Mouse (Mus musculus): ENCODE measurements around the gene Pkmyt1.

Pkmyt1 gene

GRCm38 (mm10) chr17:23725999-23726757, at the start of gene Pkmyt1:
TSS of gene Pkmyt1 (plus strand) at chr17:23726336.
- ATAC-seq (ENCODE audit: low TSS enrichment) = peak; percentile 89

GRCm38 (mm10) chr17:23676473-23677031, 49.6 kb upstream of the Pkmyt1 start:
- ATAC-seq (ENCODE audit: low TSS enrichment) = no peak

GRCm38 (mm10) chr17:23677236-23677679, 48.9 kb upstream of the Pkmyt1 start, which contains the start of gene Tnfrsf12a:
TSS of gene Tnfrsf12a (minus strand) at chr17:23677468.
- ATAC-seq (ENCODE audit: low TSS enrichment) = peak; percentile 38

DNA sequence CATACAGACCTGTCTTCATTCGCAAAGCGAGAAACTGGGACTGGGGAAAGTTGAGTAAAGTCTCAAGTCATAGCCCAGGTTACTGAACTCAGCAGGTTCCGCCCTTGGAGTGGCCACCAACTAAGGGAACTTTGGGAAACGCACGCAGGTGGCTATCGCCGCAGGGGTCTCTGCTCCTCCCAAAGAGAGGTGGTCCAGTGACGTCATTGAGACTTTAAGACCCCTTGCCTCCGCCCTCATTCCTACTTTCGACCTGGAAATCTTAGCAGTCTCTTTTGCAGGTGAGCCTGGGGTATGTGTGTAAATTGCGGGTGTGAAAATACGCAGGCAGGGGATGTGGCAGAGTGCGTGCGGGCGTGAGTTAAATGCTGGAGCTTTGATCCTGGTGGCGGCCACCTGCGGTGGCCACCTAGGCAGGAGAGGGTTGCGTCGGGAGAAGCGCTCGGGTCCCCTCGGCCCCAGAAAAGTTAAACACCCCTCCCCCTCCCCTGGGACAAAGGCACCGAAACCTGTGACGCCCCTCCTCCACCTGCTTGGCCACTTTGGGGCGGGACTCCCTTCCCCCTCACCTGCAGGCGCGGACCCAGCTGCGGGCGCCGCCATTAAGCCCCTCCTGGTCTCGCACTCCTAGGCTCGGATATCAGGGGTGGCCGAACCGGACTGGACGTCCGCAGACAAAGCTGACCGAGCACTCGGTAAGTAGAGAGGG, 46.9 kb upstream of the Pkmyt1 start, which contains the start of gene Cldn6:
TSS of gene Cldn6 (plus strand) at position 123 of the 709 bp plus-strand sequence.
- ATAC-seq (ENCODE audit: low TSS enrichment) = no peak

DNA sequence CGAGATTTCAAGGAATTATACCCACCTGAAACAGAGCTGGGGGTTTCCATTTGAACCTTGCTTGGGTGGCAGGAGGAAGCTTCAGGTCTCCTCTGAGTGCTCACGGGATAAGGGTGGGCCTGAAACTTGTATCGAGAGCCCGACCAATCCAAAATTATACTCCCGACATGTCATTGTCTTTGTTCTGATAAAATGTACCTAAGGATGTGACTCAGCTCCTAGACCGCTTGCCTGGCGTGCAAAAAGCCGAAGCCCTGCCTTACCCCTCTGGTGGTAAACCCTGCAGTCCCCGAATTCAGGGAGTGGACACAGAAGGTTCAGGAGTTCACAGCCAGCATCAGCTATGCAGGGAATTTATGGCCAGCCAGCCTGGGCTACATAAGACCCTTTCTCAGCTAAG, 45.8 kb upstream of the Pkmyt1 start:
- no peak for ATAC-seq (ENCODE audit: low TSS enrichment)

DNA sequence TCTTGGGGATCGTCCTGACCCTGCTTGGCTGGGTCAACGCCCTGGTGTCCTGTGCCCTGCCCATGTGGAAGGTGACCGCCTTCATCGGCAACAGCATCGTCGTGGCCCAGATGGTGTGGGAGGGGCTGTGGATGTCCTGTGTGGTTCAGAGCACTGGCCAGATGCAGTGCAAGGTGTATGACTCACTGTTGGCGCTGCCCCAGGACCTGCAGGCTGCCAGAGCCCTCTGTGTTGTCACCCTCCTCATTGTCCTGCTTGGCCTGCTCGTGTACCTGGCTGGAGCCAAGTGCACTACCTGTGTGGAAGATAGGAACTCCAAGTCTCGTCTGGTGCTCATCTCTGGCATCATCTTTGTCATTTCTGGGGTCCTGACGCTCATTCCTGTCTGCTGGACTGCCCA, 45.0 kb upstream of the Pkmyt1 start:
- ATAC-seq (ENCODE audit: low TSS enrichment) = no peak

DNA sequence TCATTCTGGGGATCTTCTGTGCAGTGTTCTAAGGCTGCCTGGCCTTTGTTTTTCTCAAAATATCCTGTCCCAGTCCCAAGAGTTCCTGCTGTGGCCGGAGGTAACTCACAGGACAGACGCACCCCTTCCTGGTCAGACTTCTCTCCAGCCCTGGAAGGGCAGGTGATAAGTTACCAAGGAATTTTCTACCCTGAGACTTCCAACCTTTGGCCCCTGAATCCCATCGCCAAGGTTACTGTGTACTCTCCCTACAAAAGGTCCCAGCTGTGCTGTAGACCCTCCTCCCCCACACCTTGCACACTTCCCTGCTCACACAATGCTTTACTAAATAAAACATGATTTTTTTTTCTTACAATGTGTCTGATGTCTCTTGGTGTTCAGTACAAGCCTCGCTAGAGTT, 44.0 kb upstream of the Pkmyt1 start:
- ATAC-seq (ENCODE audit: low TSS enrichment) = no peak

DNA sequence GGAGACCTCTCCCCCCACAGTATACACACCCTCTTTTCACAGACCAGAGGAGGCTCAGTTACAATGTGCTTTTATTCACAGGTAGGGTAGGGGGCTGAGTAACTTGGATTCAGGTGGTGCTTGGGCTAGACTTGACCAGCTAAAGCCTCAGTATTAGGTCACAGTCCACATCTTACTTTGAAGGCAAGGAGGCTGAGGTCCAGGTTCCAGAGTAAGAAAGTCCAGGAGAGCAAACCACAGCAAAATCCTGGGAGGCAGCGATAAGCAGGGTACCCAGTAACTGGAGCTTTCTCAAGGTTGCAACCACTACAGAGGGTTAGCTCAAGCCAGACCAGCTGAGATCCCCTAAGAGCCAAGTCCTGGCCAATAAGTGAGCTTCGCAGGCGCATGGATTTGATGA, 43.6 kb upstream of the Pkmyt1 start:
- no peak for ATAC-seq (ENCODE audit: low TSS enrichment)

DNA sequence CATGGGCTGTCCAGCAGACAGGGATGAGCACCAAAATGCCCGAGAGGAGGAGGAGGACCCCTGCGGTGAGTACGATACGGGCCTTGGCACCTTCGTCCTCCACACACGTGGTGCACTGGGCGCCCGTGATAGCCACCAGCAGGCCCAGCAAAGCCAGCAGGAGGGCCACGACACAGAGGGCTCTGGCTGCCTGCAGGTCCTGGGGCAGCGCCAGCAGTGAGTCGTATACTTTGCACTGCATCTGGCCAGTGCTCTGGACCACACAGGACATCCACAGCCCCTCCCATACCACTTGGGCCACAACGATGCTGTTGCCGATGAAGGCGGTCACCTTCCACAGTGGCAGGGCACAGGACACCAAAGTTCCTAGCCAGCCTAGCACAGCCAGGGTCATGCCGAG, 42.9 kb upstream of the Pkmyt1 start:
- no peak for ATAC-seq (ENCODE audit: low TSS enrichment)

- no peak for ATAC-seq (ENCODE audit: low TSS enrichment)
These were observed 42.1 kb upstream of the Pkmyt1 start, which contains the start of gene Cldn9 for GRCm38 (mm10) chr17:23683856-23684672. TSS of gene Cldn9 (minus strand) at chr17:23684026.

DNA sequence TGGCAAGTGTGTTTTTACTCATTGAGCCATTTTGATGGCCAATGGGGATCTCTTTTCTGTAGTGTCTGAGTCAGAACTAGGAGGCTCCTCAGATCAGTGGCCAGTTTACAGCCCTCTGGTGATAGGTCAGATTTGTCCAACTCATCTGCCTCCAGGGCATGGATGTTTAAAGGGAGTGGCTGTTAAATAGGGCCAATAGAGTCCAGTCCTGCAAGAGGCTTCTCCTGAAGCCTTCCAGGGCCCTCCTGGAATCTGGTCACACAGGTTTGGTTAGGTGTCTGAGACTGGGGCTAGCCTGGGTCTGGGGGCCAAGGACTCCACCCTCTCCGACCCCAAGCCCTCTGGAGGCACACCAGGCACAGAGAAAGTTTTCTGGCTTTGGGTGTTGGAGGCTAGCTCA, 31.6 kb upstream of the Pkmyt1 start:
- ATAC-seq (ENCODE audit: low TSS enrichment) = no peak

GRCm38 (mm10) chr17:23695801-23696200, 30.3 kb upstream of the Pkmyt1 start:
- no peak for ATAC-seq (ENCODE audit: low TSS enrichment)

GRCm38 (mm10) chr17:23699131-23700077, 26.7 kb upstream of the Pkmyt1 start:
- peak; percentile 53 for ATAC-seq (ENCODE audit: low TSS enrichment)

DNA sequence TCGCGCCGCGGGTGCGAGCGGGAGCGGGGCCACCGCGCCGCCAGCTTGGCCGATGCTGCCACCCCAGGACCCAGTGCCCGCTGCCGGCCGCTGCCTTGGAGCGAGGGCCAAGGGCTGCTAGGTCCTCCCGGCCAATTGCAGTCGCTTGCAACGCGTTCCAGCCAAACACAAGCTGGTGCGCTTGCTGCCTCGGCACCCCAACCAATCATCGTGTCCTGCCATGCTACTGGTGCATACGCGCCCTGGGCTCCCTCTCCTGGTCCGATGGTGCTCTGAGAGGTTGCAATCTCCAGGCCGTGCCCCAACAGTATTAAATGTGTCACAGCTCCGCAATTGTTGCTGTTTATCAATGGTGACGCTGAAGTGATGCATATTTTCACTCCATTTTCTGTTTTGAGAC, 26.1 kb upstream of the Pkmyt1 start:
- ATAC-seq (ENCODE audit: low TSS enrichment) = peak; percentile 98

GRCm38 (mm10) chr17:23703301-23703700, 22.8 kb upstream of the Pkmyt1 start:
- ATAC-seq (ENCODE audit: low TSS enrichment) = no peak

GRCm38 (mm10) chr17:23704741-23705140, 21.4 kb upstream of the Pkmyt1 start:
- no peak for ATAC-seq (ENCODE audit: low TSS enrichment)

- no peak for ATAC-seq (ENCODE audit: low TSS enrichment)
These were observed 20.5 kb upstream of the Pkmyt1 start for GRCm38 (mm10) chr17:23705525-23706104.

DNA sequence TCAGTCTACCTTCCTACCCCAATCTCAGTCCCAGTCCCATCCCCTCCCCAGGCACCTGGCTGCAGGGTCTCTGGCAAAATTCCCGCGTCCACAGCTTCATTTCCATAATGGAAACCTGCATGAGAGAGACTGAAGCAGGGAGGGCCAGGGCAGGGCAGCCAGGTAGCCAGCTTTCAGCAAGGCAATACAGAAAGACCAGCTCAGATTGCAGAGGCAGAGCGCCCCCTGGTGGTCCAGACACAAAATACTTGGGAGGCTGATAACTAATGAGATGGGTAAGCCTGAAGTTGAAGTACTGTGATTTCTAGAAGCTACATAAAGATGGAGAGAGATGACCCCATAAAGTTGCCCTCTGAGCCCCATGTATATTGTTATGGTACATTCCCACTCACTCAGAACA, 19.9 kb upstream of the Pkmyt1 start:
- ATAC-seq (ENCODE audit: low TSS enrichment) = peak; percentile 83

- no peak for ATAC-seq (ENCODE audit: low TSS enrichment)
These were observed 9.1 kb upstream of the Pkmyt1 start for GRCm38 (mm10) chr17:23717003-23717402.

DNA sequence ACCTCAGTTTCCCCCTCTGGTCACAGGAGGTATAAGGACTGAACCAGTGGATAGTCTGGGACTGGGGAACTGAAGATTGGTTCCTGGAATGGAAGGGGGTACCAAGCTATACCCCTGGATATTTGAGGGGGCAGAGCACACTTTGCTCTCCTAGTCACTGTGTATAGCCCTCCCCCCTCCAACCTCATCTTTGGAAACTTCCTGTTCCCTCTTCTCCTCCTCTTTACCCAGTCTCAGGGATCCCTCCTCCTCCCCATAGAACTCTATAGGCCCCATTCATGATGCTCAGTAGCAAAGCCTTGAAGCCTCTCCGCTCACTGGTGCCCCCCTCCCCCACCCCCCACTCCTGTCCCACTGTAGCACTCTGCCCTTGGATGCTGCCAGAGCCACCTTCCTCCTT, 6.7 kb upstream of the Pkmyt1 start:
- no peak for ATAC-seq (ENCODE audit: low TSS enrichment)
